Mouse (Mus musculus): ENCODE measurements around the gene Pold1.

- TF ChIP-seq CTCF (IDR thresholded peaks at IDR 0.05; ENCODE audit: borderline replicate concordance, insufficient read depth, low read length), result peak; percentile 67; the same call in 1 of the 2 replicates
- TF ChIP-seq POLR2A (IDR thresholded peaks at IDR 0.05; ENCODE audit: low read depth, low read length), result no peak
Observed at GRCm38 (mm10) chr7:44501563-44502115, 47.0 kb downstream of the Pold1 start.

All from embryonic fibroblast, embryonic 13.5 days (primary cell).